Mouse (Mus musculus): ENCODE measurements around the gene Glra3. TPM values are rescaled to one million over a fixed set of nuclear protein-coding genes. Genes with fewer than 3 reads are reported as not detected.

The Glra3 gene
- polyA plus RNA-seq (2016; fragmentation: Nextera tagmentation; extraction: Ambion mirVana), result 0.02 and 0.09 TPM in 2 replicates

- WGBS, result 14% methylated on average over 11 of the region's 11 CpGs
- DNase-seq (ENCODE audit: low spot score), result peak; percentile 59
- Histone ChIP-seq H3K4me3 (peak within 1 kb of the TSS; percentile 51), H3K9me3 (no peaks in the 10 kb centered on the region), H3K27me3 (replicated peaks; ENCODE audit: low read depth, poor library complexity, severe bottlenecking) (no peaks in the 10 kb centered on the region), H3K36me3 (replicated peaks) (no peaks in the 10 kb centered on the region), H3K27ac (replicated peaks) (no peak within 1 kb of the TSS), H3K4me1 (peaks cover 8% of the 10 kb centered on the region)
These were observed at the start of gene Glra3 for GRCm38 (mm10) chr8:55939870-55940525. Gene Glra3 (plus strand): TSS chr8:55940460.

DNA sequence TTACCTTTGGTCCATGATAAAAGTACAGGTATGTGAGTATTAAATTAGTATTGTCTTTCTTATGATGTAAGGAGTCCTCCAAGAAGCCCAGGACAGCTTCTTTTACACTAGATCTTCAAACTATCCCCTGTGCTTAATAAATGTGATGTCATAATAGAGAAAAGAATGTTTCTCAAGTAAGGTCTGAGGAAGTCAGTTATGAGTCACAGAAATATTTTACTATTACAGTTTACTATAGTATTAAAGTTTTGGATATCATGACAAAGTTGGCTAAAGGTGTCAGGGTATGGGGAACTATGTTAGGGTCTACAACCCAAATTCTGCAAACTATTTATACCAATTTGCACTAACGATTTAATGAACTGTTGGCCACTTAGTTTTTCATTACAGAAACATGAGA is 33.4 kb upstream of the Glra3 start, which contains the start of gene Adam29:
Adam29 (minus strand) TSS at position 101 of the 400 bp plus-strand sequence.
- H3K4me3 ChIP-seq, result no peak within 1 kb of the TSS
- no peaks in the 10 kb centered on the region for H3K27me3 ChIP-seq (replicated peaks; ENCODE audit: low read depth, poor library complexity, severe bottlenecking)
- DNase-seq (ENCODE audit: low spot score), result no peak
- no peaks in the 10 kb centered on the region for H3K4me1 ChIP-seq
- no peaks in the 10 kb centered on the region for H3K36me3 ChIP-seq (replicated peaks)
- WGBS, result 73% methylated on average over 1 of the region's 1 CpGs
- no peaks in the 10 kb centered on the region for H3K9me3 ChIP-seq
- H3K27ac ChIP-seq (replicated peaks), result no peak within 1 kb of the TSS

DNA sequence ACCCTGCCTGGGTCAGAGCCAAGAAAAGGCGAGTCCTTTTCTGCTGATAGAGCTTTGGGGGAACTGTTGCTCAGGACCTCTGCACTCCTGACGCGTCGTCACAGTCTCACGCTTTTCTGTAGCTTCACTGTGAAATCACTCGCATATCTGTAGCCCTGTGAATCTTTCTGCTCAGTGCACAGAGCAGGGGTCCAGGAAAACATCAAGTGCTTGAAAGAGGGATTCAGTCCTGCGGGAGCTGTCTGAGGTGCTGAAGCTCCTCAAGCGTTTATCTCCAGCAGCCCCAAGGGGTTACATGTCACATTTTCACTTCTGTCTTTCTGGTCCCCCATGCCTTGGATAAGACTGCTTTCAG is 243 bp downstream of the Glra3 start:
- peak; percentile 74 for DNase-seq (ENCODE audit: low spot score)
- H3K4me3 ChIP-seq, result peak overlapping the region; percentile 51
- no peaks in the 10 kb centered on the region for H3K36me3 ChIP-seq (replicated peaks)
- H3K9me3 ChIP-seq, result no peaks in the 10 kb centered on the region
- 1% methylated on average over 8 of the region's 8 CpGs for WGBS
- no peaks in the 10 kb centered on the region for H3K27me3 ChIP-seq (replicated peaks; ENCODE audit: low read depth, poor library complexity, severe bottlenecking)
- no peak overlapping the region for H3K27ac ChIP-seq (replicated peaks)
- H3K4me1 ChIP-seq, result peaks cover 8% of the 10 kb centered on the region

DNA sequence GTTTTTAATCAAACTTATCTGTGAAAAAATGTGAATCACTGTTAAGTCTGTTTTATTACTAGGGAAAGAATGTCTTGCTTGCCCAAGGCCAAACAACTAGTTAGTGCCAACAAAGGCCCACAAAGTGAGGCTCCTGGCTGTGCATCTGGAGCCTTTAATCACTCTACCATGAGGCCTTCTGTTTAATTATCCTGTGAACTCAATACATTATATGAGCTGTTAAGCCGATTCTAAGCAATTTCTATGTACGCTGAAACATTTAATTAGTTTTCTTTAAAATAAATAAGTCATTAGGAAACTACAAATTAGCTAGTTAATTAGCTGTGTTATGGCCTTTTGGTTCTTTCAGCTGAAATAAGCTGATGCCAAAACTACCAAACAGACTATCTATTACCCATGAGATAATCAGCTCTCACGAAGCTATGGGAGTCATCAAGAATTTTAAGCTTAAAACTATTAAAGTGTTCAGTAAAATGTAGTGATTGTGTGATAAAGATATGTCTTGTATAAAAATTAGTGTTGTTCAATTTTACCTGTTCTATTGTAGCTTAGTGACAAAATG is 24.6 kb downstream of the Glra3 start:
- Histone ChIP-seq H3K4me3 (no peak overlapping the region), H3K9me3 (no peaks in the 10 kb centered on the region), H3K4me1 (no peaks in the 10 kb centered on the region), H3K27me3 (replicated peaks; ENCODE audit: low read depth, poor library complexity, severe bottlenecking) (no peaks in the 10 kb centered on the region), H3K36me3 (replicated peaks) (no peaks in the 10 kb centered on the region), H3K27ac (replicated peaks) (no peak overlapping the region)
- no peak for DNase-seq (ENCODE audit: low spot score)
- 70% methylated on average over 3 of the region's 3 CpGs for WGBS

DNA sequence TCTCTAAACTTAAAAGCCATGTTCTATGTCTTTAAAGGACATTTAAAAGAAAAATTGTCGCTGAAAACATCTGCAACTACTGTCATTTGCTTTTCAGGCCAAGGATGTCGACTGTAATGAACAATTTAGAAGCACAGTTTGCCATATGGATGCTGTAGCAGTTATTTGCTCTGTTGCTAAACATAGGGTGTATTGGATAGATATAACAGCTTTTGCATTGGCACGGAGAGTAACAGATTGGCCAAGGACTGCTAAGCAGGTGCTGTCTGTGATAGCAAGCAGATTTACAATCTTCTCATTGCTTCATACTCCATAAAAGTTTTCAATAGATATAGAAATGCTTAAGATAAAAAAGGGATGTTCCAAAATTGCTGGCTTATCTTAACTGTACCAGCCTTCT is 57.6 kb downstream of the Glra3 start:
- Histone ChIP-seq H3K27ac (replicated peaks) (no peak overlapping the region), H3K9me3 (no peaks in the 10 kb centered on the region), H3K36me3 (replicated peaks) (no peaks in the 10 kb centered on the region), H3K4me1 (no peaks in the 10 kb centered on the region), H3K4me3 (no peak overlapping the region), H3K27me3 (replicated peaks; ENCODE audit: low read depth, poor library complexity, severe bottlenecking) (no peaks in the 10 kb centered on the region)
- no peak for DNase-seq (ENCODE audit: low spot score)
- WGBS, result 82% methylated on average over 3 of the region's 3 CpGs

GRCm38 (mm10) chr8:56054324-56054723 is 114.1 kb downstream of the Glra3 start:
- H3K9me3 ChIP-seq, result no peaks in the 10 kb centered on the region
- no peaks in the 10 kb centered on the region for H3K36me3 ChIP-seq (replicated peaks)
- H3K27ac ChIP-seq (replicated peaks), result no peak overlapping the region
- H3K27me3 ChIP-seq (replicated peaks; ENCODE audit: low read depth, poor library complexity, severe bottlenecking), result no peaks in the 10 kb centered on the region
- 80% methylated on average over 2 of the region's 2 CpGs for WGBS
- H3K4me1 ChIP-seq, result no peaks in the 10 kb centered on the region
- H3K4me3 ChIP-seq, result no peak overlapping the region
- DNase-seq (ENCODE audit: low spot score), result no peak

DNA sequence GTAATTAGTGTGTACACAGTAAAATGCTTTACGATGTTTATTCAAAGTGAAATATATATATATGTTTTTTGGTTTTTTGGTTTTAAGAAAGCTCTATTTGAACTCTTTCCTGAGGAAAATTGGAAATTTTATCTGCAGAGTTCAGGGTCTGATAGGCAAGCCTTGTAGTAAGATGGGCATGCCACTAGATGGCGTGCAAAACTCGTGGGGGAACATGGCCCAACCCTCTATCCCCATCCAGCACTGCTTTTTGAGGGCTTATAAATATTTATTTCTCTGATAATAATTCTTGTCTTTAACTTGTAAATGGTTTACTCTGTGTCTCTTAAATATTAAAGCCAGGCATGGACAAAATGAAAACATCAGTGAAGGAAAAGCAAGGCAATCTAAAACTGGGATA is 122.8 kb downstream of the Glra3 start:
- Histone ChIP-seq H3K27me3 (replicated peaks; ENCODE audit: low read depth, poor library complexity, severe bottlenecking) (no peaks in the 10 kb centered on the region), H3K27ac (replicated peaks) (no peak overlapping the region), H3K9me3 (no peaks in the 10 kb centered on the region), H3K4me1 (no peaks in the 10 kb centered on the region), H3K4me3 (no peak overlapping the region), H3K36me3 (replicated peaks) (no peaks in the 10 kb centered on the region)
- WGBS, result 27% methylated on average over 3 of the region's 3 CpGs
- peak; percentile 51 for DNase-seq (ENCODE audit: low spot score)

DNA sequence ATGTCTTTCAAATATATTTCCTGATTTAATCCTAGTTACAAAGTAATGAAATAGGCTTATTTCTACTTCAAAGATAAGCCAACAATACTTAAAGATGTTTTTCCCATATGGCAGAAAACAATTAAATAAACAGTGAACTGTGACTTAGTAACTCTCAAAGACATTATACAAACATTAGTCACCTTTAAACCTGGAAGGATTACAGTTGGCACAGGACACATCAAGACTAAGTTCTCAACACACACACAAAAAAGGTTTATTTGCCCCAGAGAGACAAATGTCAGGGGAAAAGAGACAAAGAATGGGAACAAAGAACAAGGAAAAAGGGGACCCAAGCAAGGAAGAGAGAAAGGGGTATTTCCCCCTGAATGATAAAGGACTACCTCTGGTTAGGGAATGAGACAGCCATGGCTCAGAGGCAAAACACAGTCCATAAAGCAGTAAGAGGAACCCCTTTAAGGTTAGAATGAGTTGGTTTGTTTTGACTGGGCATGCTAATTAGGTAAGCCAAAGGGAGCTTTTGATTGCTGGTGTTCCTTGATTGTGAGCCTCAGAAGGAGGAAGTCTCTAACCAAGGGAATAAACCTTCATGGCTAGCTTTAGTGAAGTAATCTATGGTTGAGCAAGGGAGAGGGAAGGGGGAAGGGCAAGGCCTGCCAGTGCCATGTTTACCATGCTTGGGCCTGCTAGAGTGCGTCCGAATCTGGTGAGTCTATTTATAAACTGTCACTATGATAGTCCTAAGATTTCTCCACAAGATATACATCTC is 130.4 kb downstream of the Glra3 start:
- H3K27ac ChIP-seq (replicated peaks), result no peak overlapping the region
- WGBS, result 64% methylated on average over 2 of the region's 2 CpGs
- no peaks in the 10 kb centered on the region for H3K9me3 ChIP-seq

GRCm38 (mm10) chr8:56083654-56084053 is 143.4 kb downstream of the Glra3 start:
- Histone ChIP-seq H3K36me3 (replicated peaks) (no peaks in the 10 kb centered on the region), H3K9me3 (no peaks in the 10 kb centered on the region), H3K4me3 (no peak overlapping the region), H3K4me1 (no peaks in the 10 kb centered on the region), H3K27ac (replicated peaks) (no peak overlapping the region), H3K27me3 (replicated peaks; ENCODE audit: low read depth, poor library complexity, severe bottlenecking) (no peaks in the 10 kb centered on the region)
- DNase-seq (ENCODE audit: low spot score), result no peak

More for the DNA sequence above, 130.4 kb downstream of the Glra3 start:
- Histone ChIP-seq H3K27me3 (replicated peaks; ENCODE audit: low read depth, poor library complexity, severe bottlenecking) (no peaks in the 10 kb centered on the region), H3K4me3 (no peak overlapping the region), H3K4me1 (no peaks in the 10 kb centered on the region; the same call in 1 of the 2 replicates), H3K36me3 (replicated peaks) (no peaks in the 10 kb centered on the region)
- DNase-seq (ENCODE audit: low spot score), result no peak

GRCm38 (mm10) chr8:56094385-56094784 is 154.1 kb downstream of the Glra3 start:
- no peak overlapping the region for H3K27ac ChIP-seq (replicated peaks)
- DNase-seq (ENCODE audit: low spot score), result no peak

GRCm38 (mm10) chr8:56110296-56110695 is 170.0 kb downstream of the Glra3 start:
- Histone ChIP-seq H3K4me3 (no peak overlapping the region), H3K27me3 (replicated peaks; ENCODE audit: low read depth, poor library complexity, severe bottlenecking) (no peaks in the 10 kb centered on the region), H3K36me3 (replicated peaks) (no peaks in the 10 kb centered on the region), H3K9me3 (no peaks in the 10 kb centered on the region), H3K4me1 (no peaks in the 10 kb centered on the region), H3K27ac (replicated peaks) (no peak overlapping the region)
- WGBS, result 85% methylated on average over 6 of the region's 6 CpGs
- no peak for DNase-seq (ENCODE audit: low spot score)

More at GRCm38 (mm10) chr8:56094385-56094784, 154.1 kb downstream of the Glra3 start:
- Histone ChIP-seq H3K36me3 (replicated peaks) (no peaks in the 10 kb centered on the region), H3K4me1 (no peaks in the 10 kb centered on the region), H3K9me3 (no peaks in the 10 kb centered on the region), H3K4me3 (no peak overlapping the region), H3K27me3 (replicated peaks; ENCODE audit: low read depth, poor library complexity, severe bottlenecking) (no peaks in the 10 kb centered on the region)

- no peaks in the 10 kb centered on the region for H3K9me3 ChIP-seq
- no peak for DNase-seq (ENCODE audit: low spot score)
- no peaks in the 10 kb centered on the region for H3K36me3 ChIP-seq (replicated peaks)
- no peak overlapping the region for H3K4me3 ChIP-seq
- no peaks in the 10 kb centered on the region for H3K27me3 ChIP-seq (replicated peaks; ENCODE audit: low read depth, poor library complexity, severe bottlenecking)
- WGBS, result 89% methylated on average over 2 of the region's 2 CpGs
- H3K4me1 ChIP-seq, result no peaks in the 10 kb centered on the region
- H3K27ac ChIP-seq (replicated peaks), result no peak overlapping the region
These were observed 189.1 kb downstream of the Glra3 start for GRCm38 (mm10) chr8:56129357-56129756.

DNA sequence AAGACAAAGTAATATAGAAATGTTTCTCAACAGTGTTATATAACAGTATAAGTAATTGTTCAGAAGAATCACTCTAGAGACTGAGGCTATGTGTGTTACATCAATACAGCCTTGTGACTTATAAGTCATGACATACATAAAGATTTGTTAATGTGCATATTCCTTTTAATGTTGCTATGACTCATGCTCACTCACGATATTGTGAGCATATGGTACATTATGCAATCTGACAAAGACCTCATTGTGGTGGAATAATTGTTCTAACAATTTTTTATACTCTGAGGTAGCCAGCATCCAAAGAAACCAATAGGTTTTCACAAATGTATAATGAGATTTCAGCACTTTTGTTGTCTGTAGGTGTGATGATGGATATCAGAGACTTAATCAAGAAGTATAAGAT is 210.4 kb downstream of the Glra3 start:
- no peak for DNase-seq (ENCODE audit: low spot score)
- Histone ChIP-seq H3K27ac (replicated peaks) (no peak overlapping the region), H3K9me3 (no peaks in the 10 kb centered on the region)

More for the DNA sequence above, 210.4 kb downstream of the Glra3 start:
- Histone ChIP-seq H3K27me3 (replicated peaks; ENCODE audit: low read depth, poor library complexity, severe bottlenecking) (no peaks in the 10 kb centered on the region), H3K4me3 (no peak overlapping the region), H3K4me1 (no peaks in the 10 kb centered on the region), H3K36me3 (replicated peaks) (no peaks in the 10 kb centered on the region)
- WGBS, result 84% methylated on average over 1 of the region's 1 CpGs
